Mouse (Mus musculus) layer of hippocampus, postnatal 36 days (tissue): ENCODE data around the gene Tmub2. TPM values are rescaled to one million over a fixed set of nuclear protein-coding genes. Genes with fewer than 3 reads are reported as not detected.
A peak's percentile ranks its signal among the peaks of the same experiment; 100 is the strongest.

Experiments
- DNase-seq, 2 experiments: peaks; one replicate each; pipeline ENCODE4 v3.0.0; 2022
- total RNA-seq, 2 experiments: library from RNA; stranded (reverse); gene quantifications; 2 replicates each; pipeline ENCODE4 v1.2.3; 2021

Gene Tmub2
- 10 to 100 TPM; 64.2 to 64.8 TPM for total RNA-seq

DNA sequence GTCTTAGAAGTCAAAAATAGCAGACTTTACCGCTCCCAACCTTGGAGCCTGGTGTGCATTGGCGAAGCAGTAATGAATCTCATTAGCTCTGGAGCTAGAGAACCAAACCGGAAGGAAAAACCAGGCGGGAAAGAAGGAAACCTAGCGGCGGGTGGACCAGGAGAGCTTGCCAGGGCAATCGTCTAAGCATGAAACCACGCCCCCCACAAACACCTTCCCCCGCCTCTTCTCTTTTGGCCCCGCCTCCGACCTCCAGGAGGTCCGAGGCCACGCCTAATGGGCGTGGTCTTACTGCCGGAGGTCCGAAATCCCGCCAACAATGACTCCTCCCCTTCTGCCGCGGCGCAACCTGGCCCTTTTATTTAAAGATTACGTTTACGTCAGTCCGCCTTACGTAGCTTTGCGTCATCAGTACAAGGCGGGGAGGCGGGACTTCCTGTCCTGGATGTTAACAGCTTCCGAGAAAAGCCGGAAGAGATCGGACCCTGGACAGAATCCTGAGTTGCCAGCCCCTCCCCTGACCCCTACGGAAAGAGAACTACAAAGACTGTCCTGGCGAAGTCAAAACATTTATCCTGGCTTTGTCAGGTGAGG lies at the start of gene Tmub2:
Gene Tmub2 (plus strand): TSS at position 431 of the 594 bp plus-strand sequence.
- DNase-seq = peak; percentile 92 to 94

GRCm38 (mm10) chr11:102236022-102236421 lies 48.7 kb upstream of the Tmub2 start:
- DNase-seq = no peak

DNA sequence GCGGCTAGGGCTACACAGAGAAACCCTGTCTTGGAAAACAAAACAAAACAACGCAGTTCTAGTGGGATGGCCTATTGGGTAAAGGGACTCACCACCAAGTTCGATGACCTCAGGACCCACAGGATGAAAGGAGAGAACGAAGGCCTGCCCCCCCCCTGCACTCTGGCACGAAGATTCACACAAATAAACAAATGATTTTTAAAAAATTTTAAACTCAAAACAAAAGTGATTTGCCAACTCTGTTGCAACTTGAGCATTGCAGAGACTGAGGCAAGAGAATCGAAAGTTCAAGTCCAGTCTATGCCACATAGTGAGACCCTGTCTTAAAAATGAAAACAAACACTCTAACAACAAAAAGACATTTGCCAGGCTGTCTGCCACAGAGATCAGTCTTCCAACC lies 44.1 kb upstream of the Tmub2 start:
- DNase-seq = no peak

GRCm38 (mm10) chr11:102241246-102241645 lies 43.5 kb upstream of the Tmub2 start:
- no peak for DNase-seq

DNA sequence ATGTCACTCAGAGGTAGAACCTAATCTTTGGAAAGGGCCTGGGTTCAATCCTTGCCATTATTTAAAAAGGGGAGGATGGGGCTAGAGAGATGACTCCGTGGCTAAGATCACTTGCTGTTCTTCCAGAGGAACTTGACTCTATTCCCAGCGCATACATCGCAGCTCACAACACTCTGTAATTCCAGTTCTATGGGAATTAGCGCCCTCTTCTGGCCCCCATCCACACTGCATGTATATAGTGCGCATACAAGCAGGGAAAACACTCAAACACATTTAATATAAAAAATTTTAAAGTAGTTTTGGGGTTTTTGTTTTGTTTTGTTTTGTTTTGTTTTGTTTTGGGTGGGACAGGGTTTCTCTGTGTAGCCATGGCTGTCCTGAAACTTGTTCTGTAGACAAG lies 42.9 kb upstream of the Tmub2 start:
- no peak for DNase-seq

- peak; percentile 76 to 77 for DNase-seq
These were observed 39.7 kb upstream of the Tmub2 start for GRCm38 (mm10) chr11:102244926-102245449.

- DNase-seq = no peak
These were observed 39.0 kb upstream of the Tmub2 start for GRCm38 (mm10) chr11:102245581-102246272.

DNA sequence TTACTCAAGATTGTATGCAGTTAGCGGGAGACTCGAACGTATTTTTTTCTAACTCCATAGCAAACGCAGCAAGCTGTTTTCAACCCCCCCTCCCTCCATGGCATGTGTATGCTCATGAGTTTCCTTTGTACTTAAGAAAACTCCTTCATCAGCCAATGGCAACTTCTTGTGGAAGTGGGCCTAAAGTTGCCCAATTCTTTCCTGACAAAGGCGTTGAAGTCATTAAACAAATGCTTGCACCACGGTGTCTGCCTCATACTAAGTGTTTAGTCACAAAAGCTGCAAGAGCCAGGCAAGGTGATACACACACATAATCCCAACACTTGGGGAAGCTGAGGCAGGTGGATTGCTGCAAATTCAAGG lies 38.5 kb upstream of the Tmub2 start:
- DNase-seq = no peak

- no peak for DNase-seq
These were observed 37.9 kb upstream of the Tmub2 start for GRCm38 (mm10) chr11:102246871-102247270.

GRCm38 (mm10) chr11:102248630-102249230 lies 36.0 kb upstream of the Tmub2 start, which contains the start of gene BC030867:
TSS of gene BC030867 (plus strand) at chr11:102248882.
- DNase-seq = peak; percentile 84 to 87

- no peak for DNase-seq
These were observed 35.2 kb upstream of the Tmub2 start for GRCm38 (mm10) chr11:102249351-102250090.

DNA sequence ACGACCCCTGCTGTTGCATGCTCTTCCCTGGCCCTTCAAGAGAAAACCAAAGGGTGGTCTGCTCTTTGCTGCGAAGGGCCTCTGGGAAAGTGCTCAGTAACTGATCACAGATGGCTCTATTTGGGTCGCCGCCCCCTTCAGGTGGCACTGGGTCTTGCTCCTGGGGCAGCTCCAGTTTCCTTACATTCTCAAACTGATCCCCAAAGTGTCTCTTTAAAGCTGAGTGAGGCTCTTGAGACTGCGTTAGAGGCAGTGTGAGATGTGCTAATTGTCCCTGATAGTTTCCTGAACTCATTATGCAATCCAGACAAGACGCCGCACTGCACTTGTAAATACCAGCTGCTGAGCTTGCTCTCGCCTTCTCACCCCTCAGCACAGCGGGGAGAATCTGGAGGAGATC lies 27.2 kb upstream of the Tmub2 start:
- DNase-seq = peak in 1 of 2 experiments; percentile 7

DNA sequence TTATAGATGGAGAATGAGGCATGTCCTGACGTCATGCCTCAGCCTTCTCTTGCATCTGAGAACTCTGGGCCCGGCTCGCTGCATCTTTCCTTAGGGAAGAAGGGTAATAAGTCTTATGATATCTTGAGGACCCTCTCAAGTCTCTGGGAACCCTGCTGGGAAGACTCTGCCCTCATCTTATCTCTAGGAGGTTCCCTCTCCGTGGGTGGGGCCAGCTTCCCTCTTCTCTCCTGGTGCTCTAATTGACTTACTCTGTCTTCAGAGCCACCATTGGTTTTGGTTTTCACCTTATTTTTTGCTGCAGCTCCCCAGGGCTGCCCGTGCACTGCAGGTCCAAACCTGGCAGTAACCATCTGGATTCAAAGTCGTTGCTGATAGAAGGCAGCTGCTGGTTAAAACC lies 26.6 kb upstream of the Tmub2 start:
- no peak for DNase-seq

- DNase-seq = no peak
These were observed 26.2 kb upstream of the Tmub2 start for GRCm38 (mm10) chr11:102258521-102258920.

DNA sequence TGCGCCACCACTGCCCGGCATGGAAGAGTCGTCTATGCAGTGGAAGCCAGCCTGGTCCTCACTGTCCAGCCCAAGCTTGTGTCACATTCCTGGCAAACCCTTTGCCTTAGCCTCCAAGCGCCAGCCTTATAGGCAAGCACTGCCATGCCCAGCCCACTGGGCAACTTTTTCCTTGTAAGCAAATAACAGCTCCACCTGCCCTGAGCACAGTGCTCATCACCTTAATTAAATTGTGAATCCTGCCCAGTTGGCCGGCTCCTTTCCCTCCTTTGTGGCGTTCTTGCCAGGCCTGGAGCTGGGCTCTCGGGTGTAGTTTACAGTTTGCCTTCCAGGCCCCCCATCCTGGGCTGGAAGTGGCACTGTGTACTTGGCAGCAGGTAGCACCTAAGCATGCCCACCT lies 21.5 kb upstream of the Tmub2 start:
- no peak for DNase-seq

DNA sequence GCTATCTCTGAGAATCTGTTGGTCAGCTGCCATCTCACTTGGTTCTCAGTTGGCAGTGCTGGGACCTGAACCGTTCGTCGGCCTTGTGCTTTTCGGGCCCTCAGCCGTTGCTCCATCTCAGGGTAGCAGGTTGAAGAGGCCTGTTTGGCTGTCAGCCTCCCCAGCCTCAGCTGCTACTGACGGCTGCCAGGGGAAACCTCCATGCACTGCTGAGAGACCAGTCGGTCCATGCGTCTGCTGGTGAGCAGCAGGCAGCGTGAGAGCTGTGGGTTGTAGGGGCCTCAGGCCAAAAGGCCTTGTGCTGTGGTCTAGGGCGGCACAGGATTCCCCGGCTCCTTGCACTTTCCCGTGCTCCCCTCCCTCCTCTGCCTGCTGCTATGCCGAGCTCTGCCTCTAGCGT lies 18.9 kb upstream of the Tmub2 start:
- no peak for DNase-seq

- no peak for DNase-seq
These were observed 17.9 kb upstream of the Tmub2 start for GRCm38 (mm10) chr11:102266631-102267355.

DNA sequence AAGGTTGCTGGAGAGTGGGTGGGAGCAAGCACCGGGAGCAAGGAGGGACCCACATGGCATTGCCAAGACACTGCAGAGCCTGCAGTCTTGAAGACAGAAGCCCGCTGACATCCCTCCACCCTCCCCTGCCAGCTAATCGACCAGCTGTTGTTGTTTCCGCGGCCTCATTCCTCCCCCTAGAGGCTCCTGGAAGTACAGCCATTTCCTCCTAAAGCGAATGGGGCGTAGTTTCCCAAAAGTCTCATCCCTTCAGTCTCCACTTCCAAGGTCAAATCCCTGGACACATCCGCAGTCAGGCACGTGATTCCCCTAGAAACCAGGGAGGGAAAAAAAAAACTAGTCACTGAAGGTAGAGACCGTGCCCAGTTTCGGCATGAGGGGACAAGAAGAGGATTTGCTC lies 17.3 kb upstream of the Tmub2 start:
- peak; percentile 60 to 64 for DNase-seq

DNA sequence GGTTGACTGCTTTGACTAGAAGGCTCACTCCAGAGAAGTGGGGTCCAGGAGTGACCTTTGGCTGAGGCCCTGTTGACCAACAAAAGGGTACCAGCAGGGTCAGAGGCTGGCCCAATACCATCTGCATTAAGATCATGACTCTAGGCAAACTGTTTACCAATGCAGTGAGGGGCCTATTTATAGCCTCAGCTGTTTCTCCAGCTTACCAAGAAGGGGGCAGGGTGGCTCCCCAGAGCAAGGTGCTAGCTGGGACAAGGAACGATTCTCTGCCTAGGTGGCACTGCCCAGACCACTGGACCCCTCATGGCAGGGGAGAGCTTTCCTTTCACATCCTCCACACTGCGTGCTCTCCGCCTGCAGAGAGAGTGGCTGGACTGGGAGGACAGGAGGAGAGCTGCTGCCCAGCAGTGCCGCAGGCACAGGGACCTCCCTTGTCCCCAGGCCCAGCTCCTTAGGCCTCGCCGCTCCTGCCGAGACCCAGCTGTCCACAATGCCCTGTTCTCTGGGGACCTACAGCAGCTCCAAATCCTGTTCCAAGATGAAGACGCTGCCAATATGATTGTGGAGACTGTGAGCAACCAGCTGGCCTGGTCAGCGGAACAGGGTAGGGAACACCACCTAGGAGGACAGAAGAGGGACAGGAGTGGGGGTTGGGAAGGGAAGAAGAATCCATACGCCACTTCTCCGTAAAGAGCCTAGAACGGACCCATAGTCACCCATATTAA lies 16.0 kb upstream of the Tmub2 start, which contains the start of gene Asb16:
Gene Asb16 (plus strand): TSS at position 224 of the 725 bp plus-strand sequence.
- no peak for DNase-seq

DNA sequence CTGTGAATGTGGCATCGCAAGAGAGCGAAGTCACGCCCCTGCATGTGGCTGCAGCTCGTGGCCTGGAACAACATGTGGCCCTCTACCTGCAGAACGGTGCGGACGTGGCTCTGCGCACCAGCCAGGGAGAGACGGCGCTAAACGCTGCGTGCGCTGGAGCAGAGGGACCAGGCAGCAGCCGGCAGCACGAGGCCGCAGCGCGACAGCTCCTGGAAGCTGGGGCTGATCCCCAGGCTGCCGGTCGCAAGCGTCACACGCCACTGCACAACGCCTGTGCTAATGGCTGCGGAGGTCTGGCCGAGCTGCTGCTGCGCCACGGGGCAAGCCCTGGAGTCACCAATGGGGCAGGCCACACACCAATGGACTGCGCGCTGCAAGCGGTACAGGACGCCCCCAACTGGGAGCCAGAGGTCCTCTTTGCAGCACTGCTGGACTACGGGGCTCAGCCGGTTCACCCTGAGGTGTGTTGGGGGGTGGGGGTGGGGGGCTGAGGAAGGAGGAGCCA lies 8.3 kb upstream of the Tmub2 start:
- DNase-seq = no peak

DNA sequence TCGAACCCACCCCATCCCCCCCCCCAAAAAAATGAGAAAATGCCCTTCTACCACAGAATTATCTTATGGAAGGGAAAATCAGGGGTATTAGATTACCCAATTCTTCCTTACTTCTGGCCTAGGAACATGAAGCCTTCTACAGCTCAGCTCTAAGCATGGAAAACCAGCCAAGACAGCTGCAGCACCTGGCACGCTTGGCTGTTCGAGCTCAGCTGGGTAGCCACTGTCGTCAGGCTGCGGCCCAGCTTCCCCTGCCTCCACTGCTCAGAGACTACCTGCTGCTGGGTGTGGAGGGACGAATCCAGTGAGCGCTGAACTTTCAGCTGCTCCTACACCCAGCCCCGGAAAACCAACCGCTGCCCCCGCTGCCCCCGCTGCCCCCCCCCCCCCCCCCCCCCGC lies 7.0 kb upstream of the Tmub2 start:
- DNase-seq = no peak
